Mouse (Mus musculus) brain, embryonic 18.5 days (tissue): ENCODE measurements at regions not wholly inside any gene's neighbourhood (a gene's known extent, or its start where the extent isn't known, plus 50 kb on each side); places are given as distances from the start of the nearest gene placed in this dataset.

Source experiments
- DNase-seq: peaks from one replicate; pipeline ENCODE4 v3.0.0-alpha.2; 2012; ENCODE audit warnings: low read depth, low spot score

DNA sequence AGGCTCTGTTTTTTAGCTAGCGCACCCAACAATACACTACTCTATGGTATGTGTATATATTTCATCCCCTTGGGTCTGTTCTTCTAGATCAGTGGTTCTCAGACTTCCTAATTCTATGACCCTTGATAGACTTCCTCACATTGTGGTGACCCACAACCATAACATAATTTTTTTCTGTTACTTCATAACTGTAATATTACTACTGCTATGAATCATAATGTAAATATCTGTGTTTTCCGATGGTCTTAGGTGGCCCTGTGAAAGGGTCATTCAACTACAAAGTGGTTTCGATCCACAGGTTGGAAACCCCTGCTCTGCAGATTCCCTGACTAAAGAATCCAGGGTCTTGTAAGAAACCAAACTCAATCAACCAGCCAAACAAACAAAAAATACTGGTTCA is 220.8 kb downstream of the Opa1 start:
- DNase-seq = no peak

DNA sequence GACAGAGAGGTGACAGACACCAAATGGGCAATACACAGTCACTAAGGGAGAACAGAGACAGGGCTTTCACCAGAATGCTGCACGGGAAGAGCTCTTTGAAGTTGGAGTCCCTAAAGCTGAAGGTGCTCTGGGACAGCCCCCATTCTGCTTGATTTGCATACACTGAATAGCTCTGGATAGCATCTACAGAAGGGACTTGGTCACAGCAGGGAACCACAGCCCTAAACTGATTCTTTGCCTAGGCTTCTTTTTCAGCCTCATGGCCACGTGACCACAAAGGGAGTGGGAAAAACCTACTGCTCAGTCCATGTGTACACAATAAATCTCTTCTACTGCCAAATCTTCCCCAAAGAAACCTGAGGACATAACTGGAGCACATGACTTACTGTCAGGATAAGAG is 221.3 kb downstream of the Opa1 start:
- DNase-seq = no peak

DNA sequence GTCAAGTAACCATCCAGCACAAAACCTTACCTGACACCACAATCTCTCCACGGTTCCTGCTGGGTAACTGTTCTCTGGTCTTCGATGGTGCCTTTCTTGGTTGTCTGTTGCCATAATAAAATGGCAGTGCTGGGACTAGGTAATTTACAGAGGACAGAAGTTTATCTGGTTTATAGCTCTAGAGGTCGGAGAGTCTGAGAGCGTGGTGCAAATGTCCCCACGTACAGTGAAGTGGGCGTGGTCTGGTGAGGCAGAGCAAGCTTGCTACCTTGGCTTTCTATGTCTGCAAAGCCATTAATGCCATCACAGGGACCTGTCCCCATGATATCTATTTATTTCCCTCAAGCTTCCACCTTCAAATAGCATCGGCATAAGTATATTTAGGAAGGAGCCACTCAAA is 223.0 kb downstream of the Opa1 start:
- no peak for DNase-seq

DNA sequence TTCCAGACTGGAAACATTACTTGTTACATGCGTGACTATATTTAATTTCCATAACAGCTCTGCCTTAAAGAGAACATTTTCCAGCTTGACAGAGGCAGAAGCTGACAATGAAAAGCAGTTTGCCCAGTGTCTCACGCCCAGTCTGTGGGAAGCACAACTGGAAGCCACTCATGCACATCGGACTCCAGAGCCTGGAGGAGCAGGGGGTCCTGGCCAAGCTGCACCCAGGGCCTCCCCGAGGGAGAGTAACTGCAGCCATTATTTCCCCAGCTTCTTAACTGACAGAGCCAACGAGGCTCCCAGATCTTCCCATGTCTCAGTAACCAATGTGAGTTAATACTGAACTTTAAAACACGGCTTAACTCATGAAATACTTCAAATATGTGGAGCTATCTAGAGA is 223.5 kb downstream of the Opa1 start:
- DNase-seq = no peak

DNA sequence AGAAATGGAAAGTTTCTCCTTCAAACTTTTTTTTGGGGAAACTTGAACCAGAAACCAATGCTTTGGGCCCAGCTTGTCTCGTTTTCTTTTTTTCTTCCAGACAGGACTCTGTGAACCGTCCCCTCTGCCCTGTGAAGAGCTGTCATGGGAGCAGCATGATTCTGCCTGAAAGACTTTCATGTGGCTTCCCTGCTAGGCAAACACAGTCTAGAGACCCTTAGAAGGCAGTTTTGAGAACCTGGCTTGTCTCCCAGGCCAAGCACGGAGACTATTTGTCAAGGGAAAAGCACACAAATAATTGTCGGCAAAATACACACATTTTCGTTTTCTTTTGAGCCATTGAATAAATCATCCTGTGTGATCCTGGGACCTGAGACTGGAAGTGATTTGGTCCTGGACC is 228.7 kb downstream of the Opa1 start:
- no peak for DNase-seq

DNA sequence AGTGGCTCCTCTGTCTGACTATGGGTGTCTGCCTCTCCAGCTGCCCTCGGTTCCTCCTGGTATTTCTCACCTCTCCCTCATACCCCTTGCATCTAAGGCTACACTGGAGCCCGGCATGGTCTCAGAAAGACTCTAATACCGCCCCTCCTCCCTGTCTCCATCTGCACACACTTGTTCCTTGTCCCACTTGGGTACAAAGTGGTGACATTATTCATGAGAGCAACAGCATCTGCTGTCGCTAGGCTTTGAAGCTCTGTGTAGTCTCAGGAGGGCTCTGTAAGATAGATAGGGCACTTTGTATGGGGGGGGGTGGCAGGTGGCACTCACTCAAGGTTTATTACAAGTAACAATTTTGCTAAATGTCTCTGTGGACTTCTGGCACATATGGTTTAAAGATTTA is 229.7 kb downstream of the Opa1 start:
- no peak for DNase-seq

DNA sequence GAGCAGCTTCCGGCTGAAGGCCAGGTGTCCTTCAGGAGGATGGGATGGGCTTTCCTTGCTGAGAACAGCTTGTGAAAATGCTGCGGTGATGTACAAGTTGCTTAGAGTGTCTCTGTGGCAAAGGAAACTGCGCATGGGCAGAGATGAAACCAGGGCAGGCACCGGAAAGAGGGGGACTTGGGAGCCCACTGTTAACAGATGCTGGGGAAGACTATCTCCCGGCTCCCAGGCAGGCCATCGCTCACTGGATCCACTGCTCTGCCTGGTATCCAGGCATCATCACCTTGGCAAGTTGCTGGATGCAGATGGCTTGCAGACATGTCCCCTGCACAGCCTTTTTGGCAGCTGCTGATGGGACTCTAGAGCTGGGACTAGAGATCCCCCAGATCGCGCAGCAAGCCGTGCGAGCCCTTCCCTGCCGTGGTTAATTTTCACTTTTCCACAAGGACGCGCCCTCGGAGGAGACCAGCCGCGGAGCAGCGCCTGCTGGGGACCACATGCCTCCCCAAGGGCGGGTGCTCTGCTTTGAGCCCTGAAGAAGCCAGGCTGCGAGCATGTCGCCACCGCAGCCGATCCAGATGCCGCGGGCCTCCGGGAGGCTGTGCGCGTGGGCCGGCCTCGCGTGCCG is 234.4 kb downstream of the Opa1 start:
- peak; percentile 68 for DNase-seq

DNA sequence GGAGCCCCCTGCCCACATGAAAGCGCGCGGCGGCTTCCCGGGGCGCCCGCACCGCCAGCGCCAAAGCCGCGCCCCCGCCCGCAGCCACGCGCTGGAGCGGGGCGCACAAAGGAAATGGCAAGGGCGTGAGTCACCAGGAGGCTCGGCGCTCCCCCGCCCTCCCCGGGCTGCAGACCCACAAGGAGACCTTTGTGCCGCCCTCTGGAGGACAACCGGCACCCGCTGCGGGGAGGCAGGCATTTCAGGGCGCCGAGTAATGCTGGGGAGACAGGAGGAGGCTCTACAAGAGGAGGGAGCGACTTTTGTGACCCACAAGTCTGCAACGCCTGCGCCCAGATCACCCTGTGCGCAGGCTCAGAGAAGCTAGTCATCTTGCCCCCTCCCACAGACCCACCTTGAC is 234.9 kb downstream of the Opa1 start:
- peak; percentile 45 for DNase-seq

DNA sequence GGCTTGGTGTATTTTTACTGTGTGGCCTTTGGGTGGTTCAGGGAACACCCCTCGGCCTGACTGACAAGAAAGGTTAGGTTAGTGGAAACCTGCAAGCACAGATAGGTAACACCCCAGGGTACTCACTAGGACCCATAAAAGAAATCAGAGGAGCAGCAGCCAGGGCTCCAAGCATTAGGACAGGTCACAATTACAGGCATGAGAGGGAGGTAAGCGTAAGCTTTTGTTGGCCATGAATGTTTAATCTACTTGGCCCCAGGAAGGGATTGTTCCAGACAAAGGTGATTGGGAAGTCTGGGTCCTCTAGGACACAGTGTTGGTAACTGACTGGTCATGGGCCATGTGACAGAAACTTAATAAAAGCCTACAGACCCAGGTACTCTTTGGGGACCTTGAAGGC is 235.5 kb downstream of the Opa1 start:
- no peak for DNase-seq

DNA sequence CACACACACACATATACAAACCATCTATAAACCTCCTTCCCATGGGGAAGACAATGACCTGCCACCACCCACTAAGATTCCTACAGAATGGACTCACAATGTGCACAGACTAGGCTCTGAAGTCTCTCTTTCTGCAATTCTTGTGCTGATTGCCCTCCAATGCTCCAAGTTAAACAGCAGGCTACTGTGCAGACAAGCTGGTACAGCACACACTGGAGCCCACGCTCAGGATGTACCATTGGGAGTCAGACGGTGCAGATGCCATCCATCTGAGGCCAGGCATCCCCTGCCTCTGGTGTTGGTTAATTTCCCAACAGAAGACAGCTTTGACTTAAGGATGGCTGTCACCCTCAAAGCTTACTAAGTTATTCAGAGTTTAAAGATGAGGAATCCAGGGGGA is 236.1 kb downstream of the Opa1 start:
- DNase-seq = no peak

DNA sequence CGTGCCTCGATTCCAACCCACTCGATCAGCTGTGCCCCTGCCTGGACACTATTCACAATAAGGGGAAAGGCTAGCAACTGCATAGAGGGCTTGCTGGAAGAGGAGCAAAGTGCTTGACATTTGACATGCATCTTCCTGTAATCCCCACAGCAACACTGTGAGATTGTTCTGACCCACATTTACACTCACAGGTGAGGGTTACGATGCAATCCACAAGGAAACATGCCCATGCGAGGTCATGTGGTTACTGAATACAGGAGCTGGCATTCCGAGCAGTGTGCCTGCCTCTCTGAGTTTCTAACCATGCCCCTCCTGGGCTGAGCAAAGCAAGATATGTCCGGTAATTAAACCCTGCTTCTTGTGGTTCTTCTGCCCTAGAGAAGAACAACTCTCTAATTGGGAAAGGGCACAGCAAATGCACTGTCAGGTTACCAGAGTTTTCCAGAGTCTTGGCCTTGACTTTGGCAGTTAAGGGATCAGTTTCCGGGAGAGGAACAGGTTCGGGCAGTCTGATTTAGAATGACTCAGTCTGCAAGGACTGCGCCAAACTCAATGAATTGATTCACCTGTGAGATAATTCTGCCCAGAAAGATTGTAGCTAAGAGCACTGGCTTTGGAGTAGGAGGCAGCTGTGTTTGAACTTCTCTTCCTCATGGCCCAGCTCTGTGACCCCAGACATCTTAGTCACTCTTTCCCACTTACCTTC is 236.7 kb downstream of the Opa1 start:
- DNase-seq = no peak

DNA sequence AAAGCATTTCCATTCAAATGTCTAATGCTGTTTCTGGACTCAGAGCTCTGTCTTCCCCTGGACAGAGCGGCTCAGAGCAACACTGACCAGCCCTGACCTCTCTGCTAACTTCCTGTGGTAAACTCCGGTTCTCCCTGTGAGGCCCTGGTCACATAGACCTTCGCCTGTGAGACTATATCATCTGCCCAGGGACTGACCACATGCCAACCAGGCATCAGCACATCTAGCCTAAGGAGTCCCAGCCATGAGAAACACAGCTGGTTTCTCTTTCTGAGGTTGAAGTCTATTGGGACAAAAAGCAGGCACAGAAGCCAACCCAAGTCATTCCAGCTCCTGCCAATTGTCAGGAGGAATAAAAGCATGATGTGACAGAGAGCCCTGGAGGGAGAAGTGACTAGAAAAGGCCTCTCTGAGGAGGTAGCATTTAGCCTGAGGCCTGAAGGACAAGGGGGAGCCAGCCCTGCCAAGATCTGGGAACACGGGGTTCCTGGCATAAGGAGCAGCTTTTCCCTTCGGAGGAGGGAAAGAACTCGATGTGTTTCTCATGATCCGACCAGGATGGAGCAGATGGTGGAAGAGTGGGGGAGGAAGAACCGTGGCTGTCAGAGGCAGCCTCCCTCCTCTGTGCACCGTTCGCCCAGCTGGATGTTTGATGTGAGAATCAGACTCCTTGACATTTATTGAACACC is 237.7 kb downstream of the Opa1 start:
- DNase-seq = no peak

DNA sequence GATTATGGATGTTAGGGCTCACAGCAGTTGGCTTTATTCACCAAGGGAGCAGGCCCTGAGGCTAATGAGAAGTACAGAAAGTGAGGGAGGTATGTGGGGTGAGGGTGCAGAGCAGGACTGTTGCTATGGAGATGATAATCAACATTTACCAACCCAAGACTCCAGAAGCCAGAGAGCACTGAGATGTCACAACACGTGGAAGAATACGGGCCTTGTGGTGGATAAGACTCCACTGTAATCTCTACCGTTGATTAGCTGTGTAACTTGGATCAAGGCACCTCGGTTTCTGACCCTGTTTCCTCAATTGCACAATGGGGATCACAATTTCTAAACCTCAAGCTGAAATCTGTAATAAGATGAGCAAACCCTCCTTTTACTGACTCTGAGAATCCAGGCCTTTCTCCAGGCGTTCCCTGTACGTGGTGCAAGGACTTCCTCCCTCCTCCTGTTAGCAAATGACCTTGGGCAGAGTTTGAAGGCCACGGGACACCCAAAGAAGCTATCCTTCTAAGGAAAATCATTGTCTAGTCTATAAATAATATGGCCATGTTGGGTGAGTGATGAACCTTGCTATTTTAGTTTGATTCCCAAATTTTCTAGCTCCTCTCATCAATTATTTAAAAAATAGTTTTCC is 239.8 kb downstream of the Opa1 start:
- DNase-seq = no peak

DNA sequence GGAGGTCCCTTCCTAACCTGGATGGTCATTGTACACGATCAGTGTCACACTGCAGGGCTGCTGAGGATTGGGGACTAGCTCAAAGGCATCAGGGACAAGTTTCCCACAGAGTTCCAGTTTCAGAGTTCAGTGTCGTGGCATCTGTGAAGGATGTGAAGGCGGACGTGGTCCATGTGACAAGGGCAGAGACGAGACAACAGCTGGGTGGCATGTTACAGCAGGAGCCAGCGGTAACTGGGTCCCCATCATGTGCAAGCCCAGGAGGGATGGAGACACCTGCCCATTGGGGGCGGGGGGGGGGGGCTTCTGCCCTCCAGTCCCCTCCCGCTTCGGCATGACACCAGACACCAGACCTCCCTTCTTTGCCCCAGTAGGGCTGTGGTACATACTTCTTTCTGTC is 241.6 kb downstream of the Opa1 start:
- DNase-seq = no peak

DNA sequence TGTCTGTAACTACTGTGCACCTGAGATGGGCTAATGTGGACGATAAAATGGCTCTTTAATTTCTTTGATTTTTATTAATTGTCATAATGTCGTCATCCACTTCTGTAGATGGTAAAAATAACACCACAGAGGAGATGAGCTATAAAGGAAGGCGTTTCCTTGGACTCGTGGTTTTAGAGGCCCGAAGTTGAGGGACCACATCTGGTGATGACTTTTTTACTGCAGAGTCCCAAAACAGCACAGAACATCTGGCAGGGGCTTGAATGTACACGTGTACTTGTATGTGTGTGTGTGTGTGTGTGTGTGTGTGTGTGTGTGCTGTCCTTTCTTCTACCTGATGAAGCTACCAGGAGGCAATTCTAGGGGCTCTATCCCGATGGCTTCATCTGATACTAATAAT is 242.1 kb upstream of the Hes1 start:
- DNase-seq = no peak

DNA sequence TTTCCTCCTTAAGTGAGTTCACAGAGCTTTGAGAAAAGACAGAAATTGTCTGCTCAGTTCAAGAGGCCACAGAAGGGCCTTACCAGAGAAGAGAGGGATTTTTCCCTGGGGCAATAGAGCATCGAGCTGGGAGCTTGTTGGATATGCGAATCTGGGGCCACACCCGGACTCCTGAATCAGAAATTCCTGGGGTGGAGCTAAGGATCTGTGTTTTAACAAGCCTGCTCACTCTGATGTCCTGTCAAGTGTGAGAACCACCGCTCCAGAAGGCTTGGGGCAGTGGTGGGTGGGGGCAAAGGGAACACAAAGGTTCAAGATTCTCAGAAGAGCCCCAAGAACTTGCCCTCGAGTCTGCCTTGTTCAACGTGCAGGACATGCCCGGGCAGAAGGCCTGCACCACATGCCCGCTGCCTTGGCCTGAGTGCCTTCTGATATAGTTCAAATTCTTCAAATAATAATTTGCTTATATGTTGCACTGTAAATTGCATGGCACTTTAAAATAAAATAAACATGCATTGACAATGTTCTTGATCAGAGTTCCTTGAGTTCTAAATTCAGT is 241.3 kb upstream of the Hes1 start:
- no peak for DNase-seq

DNA sequence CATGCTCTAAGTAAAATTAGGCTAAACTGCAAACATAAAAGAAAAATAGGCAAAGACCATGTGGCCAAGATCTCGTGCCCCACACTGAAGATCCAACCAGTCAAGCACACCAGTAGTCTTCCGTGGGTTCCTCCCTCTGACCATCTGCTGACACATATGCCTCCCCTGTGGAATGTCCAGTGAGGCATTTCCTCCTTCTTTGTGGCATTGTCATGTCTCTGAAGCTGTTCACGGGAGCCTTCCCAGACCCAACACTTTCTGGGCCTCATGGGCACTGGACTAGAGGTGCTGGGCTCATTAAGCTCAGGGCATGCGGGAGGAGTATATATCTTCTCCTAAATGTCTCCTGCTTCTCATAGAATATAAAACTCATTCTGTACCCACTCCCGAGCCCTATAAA is 237.3 kb upstream of the Hes1 start:
- DNase-seq = no peak

DNA sequence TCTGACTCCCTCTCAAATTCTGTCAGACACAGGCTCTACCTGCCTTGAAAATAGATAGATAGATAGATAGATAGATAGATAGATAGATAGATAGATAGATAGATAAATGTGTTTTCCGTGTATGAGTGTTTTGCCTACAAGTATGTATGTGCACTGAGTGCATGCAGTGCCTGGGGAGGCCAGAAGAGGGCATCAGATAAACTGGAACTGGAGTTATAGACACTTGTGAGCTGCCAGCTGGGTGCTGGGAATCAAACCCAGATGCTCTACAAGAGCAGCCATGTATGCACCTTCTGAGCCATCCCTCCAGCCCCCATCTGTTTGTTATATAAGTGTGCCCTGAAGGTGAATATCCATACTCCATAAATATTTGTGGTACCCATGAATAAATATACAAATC is 236.4 kb upstream of the Hes1 start:
- DNase-seq = no peak

DNA sequence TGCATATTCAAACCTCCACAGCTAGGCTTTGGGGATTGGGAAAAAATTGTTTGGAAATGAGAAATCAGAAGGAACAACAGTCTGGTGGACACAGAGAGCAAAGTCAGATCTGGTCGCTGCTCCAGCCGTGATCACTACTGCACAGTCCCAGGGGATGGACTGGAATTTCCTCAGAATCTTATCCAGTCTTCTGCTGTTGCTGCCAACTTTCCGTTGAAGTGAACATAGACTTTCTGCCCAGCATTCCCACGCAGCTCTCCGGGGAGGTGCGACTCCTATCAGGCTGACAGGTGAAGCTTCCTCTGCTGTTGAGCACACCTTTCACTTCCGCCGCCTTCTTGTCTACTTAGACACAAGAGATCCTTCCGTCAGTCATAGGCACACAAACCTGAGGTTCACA is 234.7 kb upstream of the Hes1 start:
- DNase-seq = no peak

DNA sequence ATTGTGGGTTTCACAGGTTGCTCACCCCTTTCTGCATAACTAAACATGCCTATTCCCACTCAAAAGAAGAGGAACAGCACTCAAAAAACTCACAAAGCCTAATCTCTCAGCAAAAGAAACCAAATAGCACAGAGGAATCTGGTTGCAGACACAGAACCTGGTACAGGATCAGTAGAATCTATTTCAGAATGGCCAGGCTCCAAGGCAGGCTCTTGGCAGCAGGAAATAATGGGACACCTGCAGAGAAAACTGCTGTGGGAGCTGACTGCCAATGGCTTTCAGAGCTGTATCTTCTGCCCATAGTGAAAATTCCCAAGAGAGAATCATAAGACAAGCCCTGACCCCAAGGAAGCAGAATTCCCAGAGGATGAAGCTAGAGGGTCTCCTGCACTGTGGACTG is 234.1 kb upstream of the Hes1 start:
- DNase-seq = no peak

DNA sequence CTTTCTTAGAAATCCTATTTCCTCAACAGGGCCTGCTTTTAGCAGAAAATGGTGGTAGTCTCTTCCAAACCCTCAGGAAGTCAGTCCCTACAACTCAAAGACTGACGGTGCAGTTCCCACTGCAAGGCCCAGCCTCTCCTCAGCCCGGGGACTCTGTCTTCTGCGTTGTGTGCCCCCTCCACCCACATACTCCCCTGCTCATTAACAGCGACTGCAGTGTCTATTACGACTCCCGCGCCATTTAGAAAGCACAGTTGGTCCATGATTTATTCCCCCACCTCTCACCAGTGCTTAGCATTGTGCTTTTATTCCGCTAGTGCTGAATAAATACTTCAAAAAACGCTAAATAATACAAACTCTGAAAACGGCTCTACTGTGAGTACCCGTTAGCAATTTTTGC is 230.9 kb upstream of the Hes1 start:
- DNase-seq = no peak

DNA sequence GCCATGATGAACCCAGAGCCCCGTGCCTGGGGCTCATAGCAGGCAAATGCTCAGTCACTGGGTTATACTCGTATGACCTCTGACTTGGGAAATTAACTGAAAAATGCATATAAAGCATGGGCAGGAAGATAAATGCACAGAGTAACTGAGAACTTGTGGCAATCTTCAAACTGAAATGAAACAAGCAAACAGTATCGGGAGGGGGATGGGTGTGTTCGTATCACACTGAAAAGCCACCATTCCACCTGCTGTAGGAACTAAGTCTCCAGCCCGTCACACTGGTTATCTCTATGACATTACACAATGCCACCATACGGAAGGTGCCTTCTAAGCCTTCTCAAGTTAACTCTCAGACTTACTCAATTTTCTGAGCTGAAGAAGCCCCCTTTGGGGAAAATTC is 230.3 kb upstream of the Hes1 start:
- DNase-seq = no peak

DNA sequence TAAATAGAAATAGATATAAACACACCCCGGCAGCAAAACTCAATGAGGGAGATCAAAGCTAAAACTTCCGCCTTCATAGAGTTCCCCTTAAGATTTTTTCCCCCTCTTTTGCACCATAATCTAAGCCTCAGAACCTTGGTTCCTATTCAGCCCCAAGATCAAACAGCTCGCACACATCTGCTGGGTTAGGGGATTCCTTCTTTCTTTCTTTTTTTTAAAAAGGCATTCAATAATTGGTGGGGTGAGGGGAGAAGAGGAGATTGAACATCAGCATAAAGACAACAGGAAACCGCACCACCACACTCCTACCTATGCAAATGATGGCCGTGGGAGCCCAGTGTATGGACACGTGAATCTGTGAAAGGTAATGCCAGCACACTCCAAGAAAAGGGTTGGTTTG is 229.5 kb upstream of the Hes1 start:
- no peak for DNase-seq
